Mouse (Mus musculus) cortical plate, adult 2 months (tissue): ENCODE data around the gene Tmem231. TPM values are rescaled to one million over a fixed set of nuclear protein-coding genes. Genes with fewer than 3 reads are reported as not detected.
A peak's percentile ranks its signal among the peaks of the same experiment; 100 is the strongest.

Source experiments
- H3K27ac ChIP-seq: fragments of 200-500 bp; 2 replicates; pipeline ENCODE4 v1.5.1; 2012; ENCODE audit warnings: low read length, control low read depth, inconsistent platforms; ENCODE audit not compliant: insufficient read depth
- H3K4me1 ChIP-seq: fragments of 200-500 bp; 2 replicates; pipeline ENCODE4 v1.6.1; 2011; ENCODE audit warnings: low read length; ENCODE audit not compliant: control insufficient read depth, insufficient read depth
- H3K4me3 ChIP-seq: fragments of 200-500 bp; 2 replicates; pipeline ENCODE4 v1.5.1; 2011; ENCODE audit warnings: mild to moderate bottlenecking, low read length, control low read depth; ENCODE audit not compliant: insufficient read depth
- CTCF ChIP-seq: fragments of 200-500 bp; IDR thresholded peaks from 2 replicates; pipeline ENCODE4 v1.5.1; 2011; ENCODE audit warnings: mild to moderate bottlenecking, control low read depth, low read length; ENCODE audit not compliant: insufficient read depth; ENCODE audit errors: extremely low read depth
- POLR2A ChIP-seq: fragments of 200-500 bp; IDR thresholded peaks from 2 replicates; pipeline ENCODE4 v1.6.1; 2011; ENCODE audit warnings: mild to moderate bottlenecking, low read length, control low read depth; ENCODE audit not compliant: insufficient read depth; ENCODE audit errors: extremely low read depth
- polyA plus RNA-seq: library from polyadenylated mRNA; depleted of rRNA; stranded (reverse); fragments of >200 nt; gene quantifications from 2 replicates; pipeline ENCODE4 v1.2.3, GENCODE M21; 2012; rRNA removed

The Tmem231 gene
- 10.6 and 11.8 TPM in 2 replicates for polyA plus RNA-seq

DNA sequence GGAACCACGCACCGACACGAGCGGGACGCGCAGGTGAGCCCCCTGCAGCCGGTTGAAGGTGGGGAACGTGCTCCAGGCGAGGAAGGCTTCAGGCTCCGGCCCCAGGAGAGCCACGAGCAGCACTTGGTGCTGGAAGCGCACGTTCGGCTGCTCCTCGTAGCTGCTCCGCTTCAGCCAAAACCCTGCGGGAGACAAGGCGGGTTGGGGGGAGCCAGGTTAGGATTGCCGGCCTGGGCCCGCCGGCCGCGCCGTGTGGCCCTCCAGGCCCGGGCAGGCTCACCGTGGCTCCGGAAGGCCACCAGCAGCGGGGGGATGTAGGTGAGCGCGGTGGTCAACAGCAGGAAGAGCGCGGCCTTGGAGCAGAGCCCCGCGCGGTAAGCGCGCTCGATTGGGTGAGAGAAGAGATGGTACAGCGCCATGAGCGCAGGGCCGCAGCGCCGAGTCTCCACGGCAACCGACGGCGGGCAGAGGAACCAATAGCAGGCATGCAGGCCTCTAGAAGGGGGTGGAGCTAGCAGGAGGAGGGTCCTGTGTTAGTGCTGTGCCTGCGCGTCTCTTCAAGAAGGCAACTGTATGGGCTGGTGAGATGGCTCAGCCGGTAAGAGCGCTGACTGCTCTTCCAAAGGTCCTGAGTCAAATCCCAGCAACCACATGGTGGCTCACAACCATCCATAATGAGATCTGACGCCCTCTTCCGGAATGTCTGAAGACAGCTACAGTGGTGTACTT, at the start of gene Tmem231:
Tmem231 (minus strand) TSS at position 534 of the 729 bp plus-strand sequence.
- peak within 1 kb of the TSS; percentile 50 for H3K4me3 ChIP-seq
- TF ChIP-seq POLR2A (peak; percentile 61), CTCF (no peak)
- no peaks in the 10 kb centered on the region; the same call in 1 of the 2 replicates for H3K4me1 ChIP-seq
- H3K27ac ChIP-seq = no peak within 1 kb of the TSS

DNA sequence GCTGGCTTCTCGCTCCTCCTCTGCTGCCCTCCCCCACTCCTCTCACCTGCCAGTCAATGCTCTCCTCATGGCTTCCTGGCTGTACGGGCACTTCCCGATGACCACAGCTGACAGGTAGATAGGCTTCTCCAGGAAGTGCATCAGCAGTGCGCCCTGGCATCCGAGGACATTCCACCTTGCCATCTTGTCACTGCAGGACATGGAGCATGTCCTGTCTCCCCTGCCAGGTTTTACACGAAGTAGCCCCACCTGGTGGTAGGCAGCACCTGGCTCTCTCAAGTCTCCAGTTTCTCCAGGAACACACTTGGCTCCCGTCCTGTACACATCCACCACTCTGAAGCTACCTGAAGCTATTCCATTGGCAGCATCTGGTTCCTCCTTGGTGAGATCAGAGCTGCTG, 48.4 kb upstream of the Tmem231 start:
- peaks cover 2% of the 10 kb centered on the region; the same call in 1 of the 2 replicates for H3K4me1 ChIP-seq
- H3K27ac ChIP-seq = no peak overlapping the region
- TF ChIP-seq POLR2A = no peak
- no peak for TF ChIP-seq CTCF
- H3K4me3 ChIP-seq = no peak overlapping the region

DNA sequence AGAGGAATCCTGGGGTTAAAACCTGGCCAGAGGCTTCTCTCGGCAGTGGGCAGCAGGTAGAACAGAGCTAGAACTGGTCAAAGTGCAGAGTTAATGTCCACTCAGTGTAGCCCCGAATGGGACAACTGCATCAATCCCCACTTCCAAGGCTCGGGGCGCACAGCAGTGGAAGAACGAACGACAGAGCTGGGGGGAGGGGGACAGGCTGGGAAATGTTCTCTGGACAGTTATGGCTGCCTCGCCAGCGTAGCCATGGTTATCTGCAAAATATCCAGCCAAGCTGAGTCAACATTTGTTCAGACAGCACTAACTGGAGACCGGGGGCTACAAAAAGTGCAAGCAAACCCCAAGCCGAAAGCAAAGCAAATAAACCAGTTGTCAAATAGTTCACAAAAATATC, 44.5 kb upstream of the Tmem231 start:
- Histone ChIP-seq H3K27ac (no peak overlapping the region), H3K4me1 (no peaks in the 10 kb centered on the region), H3K4me3 (no peak overlapping the region)
- TF ChIP-seq POLR2A (no peak), CTCF (no peak)

DNA sequence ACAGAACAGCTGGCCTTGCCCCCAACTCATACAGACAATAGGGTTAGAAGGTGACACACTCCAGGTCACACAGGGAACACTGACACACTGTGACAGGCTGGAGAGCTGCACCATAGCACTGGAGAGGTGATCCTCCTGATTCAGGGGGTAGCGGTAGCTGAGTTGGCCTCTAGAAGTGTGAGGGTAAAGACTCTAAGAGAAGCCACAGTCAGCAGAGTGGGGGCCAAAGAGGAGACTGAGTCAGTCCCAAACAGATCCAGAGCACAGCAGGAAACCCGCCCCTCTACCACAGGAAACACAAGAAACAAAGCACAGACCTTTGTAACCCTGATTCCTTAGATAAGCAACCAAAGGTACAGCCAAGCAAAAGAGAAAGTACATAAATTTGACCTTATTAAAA, 42.6 kb upstream of the Tmem231 start:
- H3K4me1 ChIP-seq = no peaks in the 10 kb centered on the region
- no peak overlapping the region for H3K27ac ChIP-seq
- H3K4me3 ChIP-seq = no peak overlapping the region
- TF ChIP-seq POLR2A (no peak), CTCF (no peak)

DNA sequence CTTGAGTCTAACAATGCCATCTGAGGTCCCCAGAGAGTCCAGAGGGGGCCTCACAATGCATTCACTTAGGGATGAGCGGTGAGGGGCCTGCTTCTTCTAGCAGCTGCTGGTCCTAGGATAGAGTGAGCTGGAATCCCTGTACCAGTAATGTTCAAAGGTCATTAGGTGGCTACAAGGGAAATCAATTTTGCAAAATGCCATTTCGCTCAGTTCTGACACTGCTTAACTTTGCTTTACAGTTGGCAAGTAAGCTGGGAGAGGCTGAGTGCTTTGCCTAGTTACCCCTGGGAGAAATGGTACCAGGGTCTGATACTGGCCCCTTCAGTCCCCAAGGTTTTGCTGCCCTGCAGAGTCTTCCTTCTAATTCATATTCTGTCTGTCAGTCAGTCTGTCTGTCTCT, 42.0 kb upstream of the Tmem231 start:
- TF ChIP-seq POLR2A = no peak
- TF ChIP-seq CTCF = no peak
- Histone ChIP-seq H3K4me1 (no peaks in the 10 kb centered on the region), H3K27ac (no peak overlapping the region), H3K4me3 (no peak overlapping the region)

DNA sequence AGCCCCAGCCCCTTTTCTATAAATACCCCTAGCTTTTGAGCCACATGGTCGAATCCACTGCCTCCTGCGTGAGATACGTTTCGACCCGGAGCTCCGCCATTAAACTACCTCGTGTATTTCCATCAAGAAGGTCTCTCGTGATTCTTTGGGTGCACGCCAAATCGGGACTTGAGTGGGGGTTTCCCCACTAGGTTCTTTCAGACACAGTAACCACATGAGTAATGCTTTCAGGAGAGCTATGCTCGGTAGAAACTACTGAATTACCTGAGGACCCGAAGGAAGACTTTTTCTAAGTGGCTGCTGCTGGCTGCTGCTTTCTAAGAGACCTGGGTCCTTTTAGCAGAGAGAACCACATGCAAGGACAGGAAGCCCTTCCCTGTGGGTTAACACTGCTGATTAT, 40.5 kb upstream of the Tmem231 start:
- Histone ChIP-seq H3K27ac (no peak overlapping the region), H3K4me1 (no peaks in the 10 kb centered on the region), H3K4me3 (no peak overlapping the region)
- TF ChIP-seq CTCF (no peak), POLR2A (no peak)

DNA sequence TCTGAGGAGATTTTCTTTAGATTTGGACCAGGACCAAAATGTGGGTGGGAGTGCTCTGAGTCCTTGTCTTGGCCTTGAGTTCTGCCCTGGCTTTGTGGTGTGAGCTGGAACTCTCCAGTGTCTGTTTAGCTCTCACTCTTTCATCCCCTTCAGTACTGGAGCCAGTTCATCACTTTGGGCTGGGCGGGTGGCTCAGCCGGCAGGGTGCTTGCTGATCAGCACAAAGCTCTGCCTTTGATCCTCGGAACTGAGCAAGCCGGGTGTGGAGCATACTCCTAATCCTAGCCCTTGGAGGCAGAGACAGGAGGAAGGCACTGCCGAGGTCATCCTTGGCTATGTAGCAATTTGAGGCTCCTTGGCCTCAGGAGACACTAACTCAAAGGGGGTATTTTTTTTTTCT, 35.3 kb upstream of the Tmem231 start:
- TF ChIP-seq CTCF = no peak
- TF ChIP-seq POLR2A = no peak
- H3K4me3 ChIP-seq = no peak overlapping the region

DNA sequence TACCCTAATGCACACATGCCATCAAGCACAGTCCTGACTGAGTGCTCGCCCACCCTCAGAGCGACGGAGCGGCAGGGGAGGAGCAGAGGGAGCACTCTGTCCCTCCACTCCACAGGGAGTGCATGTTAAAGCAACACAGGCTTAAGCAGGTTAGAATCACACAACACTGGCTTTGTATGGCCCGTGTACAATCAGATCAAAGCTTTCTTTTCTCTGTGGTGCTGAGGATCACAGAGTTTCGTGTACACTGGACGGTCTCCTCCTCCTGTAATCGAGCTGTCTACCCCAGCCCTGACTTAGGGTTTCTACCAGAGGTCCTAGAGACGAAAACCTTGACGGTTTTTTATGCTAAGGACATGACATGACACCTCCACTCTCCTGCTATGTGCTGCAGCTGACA, 34.9 kb upstream of the Tmem231 start:
- Histone ChIP-seq H3K4me3 (no peak overlapping the region), H3K4me1 (peaks cover 3% of the 10 kb centered on the region; the same call in 1 of the 2 replicates), H3K27ac (no peak overlapping the region)
- TF ChIP-seq CTCF (no peak), POLR2A (no peak)

More for the DNA sequence above, 35.3 kb upstream of the Tmem231 start:
- Histone ChIP-seq H3K4me1 (peaks cover 2% of the 10 kb centered on the region; the same call in 1 of the 2 replicates), H3K27ac (no peak overlapping the region)

DNA sequence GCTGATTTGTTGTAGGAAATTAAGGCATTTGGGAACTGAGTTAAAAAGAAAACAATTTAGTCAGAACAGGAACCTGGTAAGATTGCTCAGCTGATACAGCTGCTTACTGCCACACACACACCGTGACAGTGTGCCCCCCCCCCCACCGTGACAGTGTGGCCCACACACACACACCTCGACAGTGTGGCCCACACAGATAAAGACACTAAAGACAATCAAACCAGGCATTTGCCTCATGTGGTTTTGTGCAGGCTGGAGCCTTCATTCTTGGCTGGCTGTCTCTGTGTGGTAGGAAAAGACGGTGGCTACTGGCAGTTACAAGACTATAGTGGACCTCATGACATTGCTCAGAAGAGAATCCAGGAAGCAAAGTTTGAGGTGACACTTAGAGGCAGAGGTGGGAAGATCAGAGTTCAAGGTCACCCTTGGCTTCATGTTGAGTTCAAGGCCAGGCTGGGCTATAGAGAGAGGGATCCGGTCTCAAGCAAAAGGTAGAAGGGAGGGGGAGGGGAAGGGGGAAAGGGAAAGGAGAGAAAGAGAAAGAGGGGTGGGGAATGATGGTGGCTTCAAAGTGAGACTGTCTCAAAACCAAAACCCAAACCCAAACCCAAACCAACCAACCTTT, 33.7 kb upstream of the Tmem231 start:
- Histone ChIP-seq H3K4me1 (peaks cover 3% of the 10 kb centered on the region; the same call in 1 of the 2 replicates), H3K4me3 (no peak overlapping the region), H3K27ac (no peak overlapping the region)
- TF ChIP-seq CTCF = no peak
- TF ChIP-seq POLR2A = no peak

DNA sequence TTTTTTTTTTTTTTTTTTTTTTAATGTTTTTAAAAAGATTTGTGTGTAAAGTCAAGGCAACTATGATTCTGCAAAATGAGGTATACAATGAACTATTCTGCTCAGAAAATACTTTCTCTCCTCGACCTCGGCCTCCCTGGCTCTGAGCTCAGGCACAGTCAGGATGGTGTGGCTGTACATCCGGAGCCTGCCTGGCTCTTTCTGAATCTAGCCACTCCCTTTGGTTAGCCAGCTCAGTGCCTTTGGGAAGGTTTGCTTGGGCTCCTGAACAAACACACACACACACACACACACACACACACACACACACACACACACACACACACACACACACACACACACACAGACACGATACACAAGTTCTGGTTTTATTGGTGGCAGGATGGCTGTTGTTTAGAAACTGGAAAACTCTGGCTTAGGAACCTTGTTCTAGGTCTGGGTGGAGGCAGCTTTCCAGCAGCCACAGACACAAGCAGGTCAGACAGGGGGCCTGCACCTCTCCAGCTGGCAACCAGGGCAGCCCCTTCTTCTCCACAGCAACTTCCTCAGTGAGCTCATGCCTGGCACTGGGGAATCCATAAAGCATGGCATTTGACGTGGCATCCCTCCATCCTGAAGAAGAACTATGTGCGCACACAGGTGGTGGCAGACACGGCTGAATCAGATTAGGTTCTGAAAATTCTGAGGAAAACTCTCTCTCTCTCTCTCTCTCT, 31.3 kb upstream of the Tmem231 start:
- H3K27ac ChIP-seq = no peak overlapping the region

More for the DNA sequence above, 31.3 kb upstream of the Tmem231 start:
- Histone ChIP-seq H3K4me1 (peaks cover 5% of the 10 kb centered on the region), H3K4me3 (no peak overlapping the region)
- no peak for TF ChIP-seq POLR2A
- no peak for TF ChIP-seq CTCF
